Mouse (Mus musculus) embryonic fibroblast, embryonic 13.5 days (primary cell): ENCODE data around the gene Ntrk2. TPM values are rescaled to one million over a fixed set of nuclear protein-coding genes. Genes with fewer than 3 reads are reported as not detected.

Experiments used
- H3K27ac ChIP-seq: 2 replicates; pipeline ENCODE4 v1.5.1; 2012; ENCODE audit warnings: low read length, control low read depth, inconsistent platforms; ENCODE audit not compliant: insufficient read depth
- H3K4me1 ChIP-seq: 2 replicates; pipeline ENCODE4 v1.6.1; 2011; ENCODE audit warnings: low read length; ENCODE audit not compliant: control insufficient read depth, insufficient read depth
- H3K4me3 ChIP-seq: 2 replicates; pipeline ENCODE4 v1.5.1; 2011; ENCODE audit warnings: mild to moderate bottlenecking, control low read depth, low read length; ENCODE audit not compliant: insufficient read depth
- CTCF ChIP-seq: IDR thresholded peaks from 2 replicates; pipeline ENCODE4 v1.5.1; 2011; ENCODE audit warnings: mild to moderate bottlenecking, control low read depth, low read length, moderate library complexity, borderline replicate concordance; ENCODE audit not compliant: insufficient read depth
- POLR2A ChIP-seq: IDR thresholded peaks from 2 replicates; pipeline ENCODE4 v1.6.1; 2011; ENCODE audit warnings: low read depth, mild to moderate bottlenecking, control low read depth, low read length, moderate library complexity
- polyA plus RNA-seq: library from polyadenylated mRNA; stranded (reverse); fragments of >200 nt; gene quantifications from 2 replicates; pipeline ENCODE4 v1.2.4, GENCODE M21; 2011; ENCODE audit warnings: low read depth; ENCODE audit not compliant: missing spikeins, insufficient read length

Ntrk2 gene
- polyA plus RNA-seq, 1 experiment = 1.4 TPM

- H3K4me3 ChIP-seq = no peak overlapping the region
- TF ChIP-seq POLR2A (no peak), CTCF (no peak)
- no peak overlapping the region for H3K27ac ChIP-seq
- H3K4me1 ChIP-seq = no peaks in the 10 kb centered on the region
These were observed 190.1 kb downstream of the Ntrk2 start for GRCm38 (mm10) chr13:58996447-58996846.

- Histone ChIP-seq H3K4me1 (no peaks in the 10 kb centered on the region), H3K4me3 (no peak overlapping the region), H3K27ac (no peak overlapping the region)
- TF ChIP-seq POLR2A (no peak), CTCF (no peak)
These were observed 191.4 kb downstream of the Ntrk2 start for GRCm38 (mm10) chr13:58997763-58998162.

- TF ChIP-seq POLR2A (no peak), CTCF (no peak)
- H3K27ac ChIP-seq = no peak overlapping the region
These were observed 193.1 kb downstream of the Ntrk2 start for GRCm38 (mm10) chr13:58999373-59000053.

GRCm38 (mm10) chr13:59002943-59003806, 196.8 kb downstream of the Ntrk2 start:
- TF ChIP-seq POLR2A (no peak), CTCF (no peak)
- no peaks in the 10 kb centered on the region for H3K4me1 ChIP-seq
- H3K27ac ChIP-seq = no peak overlapping the region
- no peak overlapping the region for H3K4me3 ChIP-seq

More at GRCm38 (mm10) chr13:58999373-59000053, 193.1 kb downstream of the Ntrk2 start:
- Histone ChIP-seq H3K4me3 (no peak overlapping the region), H3K4me1 (no peaks in the 10 kb centered on the region)

GRCm38 (mm10) chr13:59003807-59004173, 197.4 kb downstream of the Ntrk2 start:
- TF ChIP-seq POLR2A = no peak
- no peak for TF ChIP-seq CTCF
- no peak overlapping the region for H3K27ac ChIP-seq
- H3K4me3 ChIP-seq = no peak overlapping the region
- H3K4me1 ChIP-seq = no peaks in the 10 kb centered on the region

GRCm38 (mm10) chr13:59004579-59004978, 198.2 kb downstream of the Ntrk2 start:
- Histone ChIP-seq H3K4me3 (no peak overlapping the region), H3K27ac (no peak overlapping the region), H3K4me1 (no peaks in the 10 kb centered on the region)
- TF ChIP-seq CTCF (no peak), POLR2A (no peak)

GRCm38 (mm10) chr13:59009855-59010254, 203.5 kb downstream of the Ntrk2 start:
- no peak overlapping the region for H3K27ac ChIP-seq
- H3K4me3 ChIP-seq = no peak overlapping the region
- TF ChIP-seq CTCF = no peak
- TF ChIP-seq POLR2A = no peak

GRCm38 (mm10) chr13:59010893-59011529, 204.6 kb downstream of the Ntrk2 start:
- TF ChIP-seq POLR2A (no peak), CTCF (no peak)
- H3K4me3 ChIP-seq = no peak overlapping the region

More at GRCm38 (mm10) chr13:59009855-59010254, 203.5 kb downstream of the Ntrk2 start:
- peaks cover under 1% of the 10 kb centered on the region; the same call in 1 of the 2 replicates for H3K4me1 ChIP-seq

GRCm38 (mm10) chr13:59011530-59011903, 205.1 kb downstream of the Ntrk2 start:
- no peak overlapping the region for H3K27ac ChIP-seq
- TF ChIP-seq POLR2A (no peak), CTCF (no peak)
- no peak overlapping the region for H3K4me3 ChIP-seq
- H3K4me1 ChIP-seq = peaks cover 2% of the 10 kb centered on the region

More at GRCm38 (mm10) chr13:59010893-59011529, 204.6 kb downstream of the Ntrk2 start:
- peaks cover 2% of the 10 kb centered on the region for H3K4me1 ChIP-seq
- no peak overlapping the region for H3K27ac ChIP-seq

GRCm38 (mm10) chr13:59015360-59015759, 209.0 kb downstream of the Ntrk2 start:
- TF ChIP-seq POLR2A (no peak), CTCF (no peak)
- no peak overlapping the region for H3K27ac ChIP-seq

GRCm38 (mm10) chr13:59017121-59017520, 210.8 kb downstream of the Ntrk2 start:
- no peak overlapping the region for H3K27ac ChIP-seq
- TF ChIP-seq CTCF (no peak), POLR2A (no peak)
- H3K4me3 ChIP-seq = no peak overlapping the region
- peaks cover 2% of the 10 kb centered on the region for H3K4me1 ChIP-seq

More at GRCm38 (mm10) chr13:59015360-59015759, 209.0 kb downstream of the Ntrk2 start:
- Histone ChIP-seq H3K4me3 (no peak overlapping the region), H3K4me1 (peaks cover 2% of the 10 kb centered on the region)
